In genomic region chr5:116886181-116887136, GRCm38 (mm10) we compare ENCODE assay signal across 10 mouse cellular contexts.
DNase-seq lines count a peak whose midpoint lies in the region; ATAC-seq and TF ChIP-seq lines count a peak whose summit lies in the region.
"Had no signal": no experiment of that assay in that cellular context is flagged by ENCODE, and none has a peak within 500 bp of the region (broad histone marks: within the 10 kb centered on the region; RNA-seq: fewer than 3 reads in every experiment).

No protein-coding gene starts in this region.

- no peak for TF ChIP-seq CTCF in lung, postnatal 0 days (IDR thresholded peaks at IDR 0.05)

- ATAC-seq in embryonic facial prominence, embryonic 11.5 days (replicated peaks; ENCODE audit: insufficient number of reproducible peaks, low FRiP score, low TSS enrichment, low read depth): no peak
- no peak for ATAC-seq in lung, postnatal 0 days
- no peak for ATAC-seq in granulocyte monocyte progenitor cell, adult 5-6 weeks (replicated peaks; ENCODE audit: poor library complexity, severe bottlenecking)

- WGBS in embryonic facial prominence, embryonic 11.5 days: 61% methylated on average over 23 of the region's 23 CpGs
- 61% methylated on average over 23 of the region's 23 CpGs for WGBS in lung, postnatal 0 days

- no peaks in the 10 kb centered on the region for H3K4me1 ChIP-seq in embryonic facial prominence, embryonic 11.5 days (ENCODE audit: control insufficient read depth, insufficient read depth, low read length)
- no peaks in the 10 kb centered on the region for H3K4me1 ChIP-seq in lung, postnatal 0 days (ENCODE audit: insufficient read depth, low read depth, low read length)

- H3K9me3 ChIP-seq in embryonic facial prominence, embryonic 11.5 days (replicated peaks; ENCODE audit: control insufficient read depth, low read length): no peaks in the 10 kb centered on the region
- H3K9me3 ChIP-seq in lung, postnatal 0 days (ENCODE audit: low read length): no peaks in the 10 kb centered on the region

- H3K27ac ChIP-seq in embryonic facial prominence, embryonic 11.5 days (replicated peaks; ENCODE audit: low read depth, low read length): no peak overlapping the region
- H3K27ac ChIP-seq in lung, postnatal 0 days (ENCODE audit: low read length): no peak overlapping the region
- H3K27ac ChIP-seq: liver, embryonic 14.5 days had no signal

- no peak overlapping the region for H3K9ac ChIP-seq in embryonic facial prominence, embryonic 11.5 days (replicated peaks; ENCODE audit: low read length)
- no peak overlapping the region for H3K9ac ChIP-seq in lung, postnatal 0 days (replicated peaks; ENCODE audit: low read depth)
- H3K9ac ChIP-seq: liver, embryonic 14.5 days had no signal

- peak; percentile 19 for DNase-seq in layer of hippocampus, adult 11-12 months (ENCODE audit: low spot score)
- no peak for DNase-seq in layer of hippocampus, adult 9-10 months (ENCODE audit: low spot score)
- peak; percentile 75 for DNase-seq in adrenal gland, postnatal 14 days
- DNase-seq in embryonic facial prominence, embryonic 11.5 days (ENCODE audit: low spot score): peak; percentile 5
- DNase-seq in lung, postnatal 0 days (ENCODE audit: low spot score): peak; percentile 19
- DNase-seq in natural killer cell, adult 2 months (ENCODE audit: low spot score in 2 of 2): no peak
- DNase-seq in liver: no peak

- H3K36me3 ChIP-seq in embryonic facial prominence, embryonic 11.5 days (replicated peaks; ENCODE audit: control insufficient read depth, insufficient read depth, low read depth, low read length): no peaks in the 10 kb centered on the region
- no peaks in the 10 kb centered on the region for H3K36me3 ChIP-seq in lung, postnatal 0 days (ENCODE audit: insufficient read depth, low read length)

- H3K27me3 ChIP-seq in embryonic facial prominence, embryonic 11.5 days (ENCODE audit: control insufficient read depth, insufficient read depth, low read length): no peaks in the 10 kb centered on the region
- H3K27me3 ChIP-seq in lung, postnatal 0 days (replicated peaks; ENCODE audit: insufficient read depth, low read length): no peaks in the 10 kb centered on the region

- H3K4me2 ChIP-seq in embryonic facial prominence, embryonic 11.5 days (ENCODE audit: low read depth, low read length): no peak overlapping the region
- no peak overlapping the region for H3K4me2 ChIP-seq in lung, postnatal 0 days (replicated peaks; ENCODE audit: low read depth, low read length)

- no peak for TF ChIP-seq EP300 in lung, postnatal 0 days (IDR thresholded peaks at IDR 0.05)

- no peak overlapping the region for H3K4me3 ChIP-seq in embryonic facial prominence, embryonic 11.5 days (ENCODE audit: low read depth, low read length)
- H3K4me3 ChIP-seq in lung, postnatal 0 days (ENCODE audit: low read depth, low read length): no peak overlapping the region
- H3K4me3 ChIP-seq: erythroblast, embryonic 14.5 days had no signal

Comparison
In these comparisons a context has a peak if more than half of its experiments do, and no peak if none do; other contexts are left out.
1. DNase-seq: peak in layer of hippocampus, adult 11-12 months (single experiment), adrenal gland, postnatal 14 days (single experiment), embryonic facial prominence, embryonic 11.5 days (single experiment) and lung, postnatal 0 days (single experiment); none in layer of hippocampus, adult 9-10 months (single experiment), natural killer cell, adult 2 months (0 of 2) and liver (single experiment).